Mouse (Mus musculus): Measurements from ENCODE around the gene Rab20.

Rab20 gene

DNA sequence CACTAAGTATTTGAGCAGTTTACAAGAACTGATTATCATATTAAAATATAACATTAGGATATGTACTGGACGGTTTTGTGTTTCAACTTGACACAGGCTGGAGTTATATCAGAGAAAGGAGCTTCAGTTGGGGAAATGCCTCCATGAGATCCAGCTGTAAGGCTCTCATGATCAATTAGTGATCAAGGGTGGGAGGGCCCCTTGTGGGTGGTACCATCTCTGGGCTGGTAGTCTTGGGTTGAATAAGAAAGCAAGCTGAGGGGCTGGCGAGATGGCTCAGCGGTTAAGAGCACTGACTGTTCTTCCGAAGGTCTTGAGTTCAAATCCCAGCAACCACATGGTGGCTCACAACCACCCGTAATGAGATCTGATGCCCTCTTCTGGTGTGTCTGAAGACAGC is 12.0 kb downstream of the Rab20 start:
- CTCF ChIA-PET, result interaction anchor here in 3 of 4 experiments (0.5 to 1.6 kb wide), 3 partner anchors 20 to 47 kb away, joined by 3 read pairs; no protein-coding TSS in a partner anchor
- POLR2A ChIA-PET, result interaction anchor here in 2 of 4 experiments (1.2 to 2.0 kb wide), 3 partner anchors 9 to 89 kb away, joined by 3 to 7 read pairs (median 4); partner anchors contain the start of gene Ing1 (in 1 of the 2)

DNA sequence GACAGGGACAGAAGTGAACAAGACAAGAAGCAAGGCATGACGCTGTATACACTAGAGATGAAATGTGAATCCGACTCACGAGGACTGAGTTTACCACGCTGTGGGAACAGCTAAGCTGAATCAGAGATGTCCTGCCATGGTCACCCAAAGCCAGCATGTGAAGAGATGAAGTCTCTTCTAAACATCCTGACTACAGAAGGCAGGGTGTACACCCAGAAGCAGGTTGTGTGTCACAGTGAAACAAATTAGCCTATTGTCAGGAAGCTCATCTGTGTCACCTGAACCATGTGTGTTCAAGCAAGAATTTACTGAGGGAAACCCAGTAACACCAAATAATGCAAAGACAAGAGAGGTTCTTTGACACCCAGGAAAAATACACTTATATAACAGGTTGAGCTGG is 12.9 kb downstream of the Rab20 start:
- POLR2A ChIA-PET, result interaction anchor here in 3 of 4 experiments (0.6 to 2.0 kb wide), 7 partner anchors 8 to 171 kb away, joined by 3 to 7 read pairs (median 3); partner anchors contain the start of genes Ankrd10 (in 1 of the 3) and Ing1 (in 1 of the 3)
- CTCF ChIA-PET, result interaction anchor here in 2 of 4 experiments (0.9 to 1.6 kb wide), 2 partner anchors 46 to 505 kb away, joined by 3 read pairs; no protein-coding TSS in a partner anchor

DNA sequence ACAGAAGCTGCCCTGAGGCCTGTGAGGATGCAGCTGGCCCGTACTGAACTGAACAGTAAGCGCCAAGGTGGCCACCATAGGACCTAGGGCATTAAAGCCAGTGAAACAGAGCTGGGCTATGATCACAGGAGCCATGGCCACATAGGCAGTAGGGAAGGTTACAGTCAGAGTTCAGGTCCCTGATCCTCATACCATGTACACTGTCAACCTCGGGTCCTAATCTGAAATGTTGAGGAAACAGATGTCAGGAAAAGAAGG is 13.9 kb downstream of the Rab20 start:
- ChIA-PET POLR2A (interaction anchor here in 1 of 4 experiments (0.6 to 1.7 kb wide), 4 partner anchors 9 to 310 kb away, joined by 3 to 4 read pairs (median 3); no protein-coding TSS in a partner anchor), CTCF (interaction anchor here in 1 of 4 experiments (1.0 kb wide), 1 partner anchor 14 kb away, joined by 3 read pairs; no protein-coding TSS in a partner anchor)

DNA sequence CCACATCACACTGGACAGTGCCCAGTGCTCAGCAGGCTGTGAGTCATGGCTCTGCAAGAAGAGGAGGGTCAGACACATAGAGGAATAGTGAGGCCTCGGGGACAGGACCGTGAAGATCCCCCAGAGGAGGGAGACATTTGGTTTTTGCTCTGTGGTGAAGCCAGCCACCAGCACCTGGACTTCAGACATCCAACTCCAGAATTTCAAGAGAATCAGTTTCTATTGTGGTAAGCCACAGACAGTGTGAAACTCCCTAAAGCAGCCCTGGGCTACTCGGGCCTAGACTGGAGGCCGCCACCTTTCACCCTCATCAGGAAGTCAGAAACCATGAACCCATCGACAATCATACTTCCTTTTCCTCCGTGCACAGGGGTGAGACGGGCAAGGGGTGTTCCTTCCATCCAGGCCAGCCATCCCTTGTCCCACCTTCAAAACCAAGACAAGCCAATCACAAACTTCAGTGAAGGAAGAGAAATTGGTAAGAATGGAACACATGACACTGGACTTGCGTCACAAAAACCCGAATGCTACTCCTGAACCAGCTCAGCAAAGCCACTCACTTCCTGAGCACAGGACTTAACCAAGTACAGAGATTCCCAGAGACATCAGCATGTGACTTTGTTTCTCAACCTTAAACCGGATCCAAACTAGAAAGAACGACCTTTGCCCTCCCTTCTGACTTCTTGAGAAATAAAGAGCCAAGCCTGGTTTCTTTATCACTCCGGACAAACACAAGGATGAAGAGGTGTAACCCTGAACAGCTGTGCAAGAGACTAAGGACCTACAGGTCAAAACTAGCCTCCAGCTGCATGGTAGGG is 14.4 kb downstream of the Rab20 start:
- ChIA-PET CTCF (interaction anchor here in 2 of 4 experiments (0.6 to 1.0 kb wide), 2 partner anchors 14 to 1410 kb away, joined by 3 to 18 read pairs; partner anchors contain the start of gene Mcf2l (in 1 of the 2)), POLR2A (interaction anchor here in 2 of 4 experiments (0.6 to 1.7 kb wide), 6 partner anchors 10 to 311 kb away, joined by 3 to 4 read pairs (median 3); no protein-coding TSS in a partner anchor)

DNA sequence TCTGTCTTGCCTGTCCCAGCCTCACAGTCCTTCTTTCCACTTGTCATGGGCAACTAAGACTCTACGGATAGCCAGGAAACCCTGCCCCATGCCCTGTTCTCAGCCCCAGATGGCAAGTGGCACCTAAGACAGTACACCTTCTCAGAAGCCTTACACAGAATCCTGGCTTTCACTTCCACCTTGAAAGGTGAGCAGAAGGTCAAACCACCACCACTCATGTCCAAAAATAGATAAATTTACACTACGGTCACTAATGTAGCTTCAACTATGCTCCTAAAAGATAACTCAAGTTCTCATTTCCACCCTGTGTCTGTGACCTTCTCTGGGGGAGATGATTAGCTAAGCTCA is 15.0 kb downstream of the Rab20 start:
- ChIA-PET CTCF (no interaction called here), POLR2A (interaction anchor here in 1 of 4 experiments (0.7 kb wide), 1 partner anchor 16 kb away, joined by 3 read pairs; no protein-coding TSS in a partner anchor)

DNA sequence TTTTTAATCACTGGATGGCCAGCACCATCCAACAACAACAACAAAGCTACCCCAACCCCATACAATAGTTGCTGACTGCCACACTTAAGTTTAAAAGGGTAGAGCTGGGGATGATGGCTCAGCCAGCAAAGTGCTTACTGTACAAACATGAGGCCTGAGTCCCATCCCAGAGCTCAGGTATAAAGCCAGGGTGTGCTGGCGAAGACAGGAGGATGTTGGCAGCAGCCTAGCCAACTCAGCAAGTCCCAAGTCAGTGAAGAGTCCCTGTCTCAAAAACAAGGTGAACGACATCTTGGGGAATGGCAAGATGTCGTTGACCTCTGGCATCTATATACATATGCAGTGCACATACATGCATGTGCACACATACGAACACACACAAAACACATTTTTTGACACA is 15.9 kb downstream of the Rab20 start:
- CTCF ChIA-PET, result no interaction called here
- POLR2A ChIA-PET, result interaction anchor here in 1 of 4 experiments (0.7 to 1.1 kb wide), 2 partner anchors 15 to 171 kb away, joined by 3 read pairs; partner anchors contain the start of gene Rab20

DNA sequence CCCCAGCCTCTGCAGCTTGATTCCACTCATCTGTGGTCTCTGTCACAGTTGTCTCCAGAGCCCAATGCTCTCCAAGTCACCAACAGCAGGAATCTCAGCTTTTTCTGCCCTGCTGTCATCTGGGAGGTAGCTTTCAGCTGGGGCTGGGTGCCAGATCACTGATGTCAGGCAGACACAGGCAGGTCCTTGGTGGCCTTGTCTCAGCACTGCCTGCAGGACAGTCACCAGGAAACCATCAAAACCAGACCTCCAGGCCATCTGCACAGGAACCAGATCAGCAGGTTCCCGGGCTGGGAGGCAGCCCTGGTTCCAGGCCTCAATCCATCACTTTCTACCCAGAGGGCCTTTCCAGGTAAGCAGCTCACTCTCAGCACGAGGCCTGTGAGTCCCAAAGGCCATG is 16.7 kb downstream of the Rab20 start:
- CTCF ChIA-PET, result interaction anchor here in 1 of 4 experiments (0.6 kb wide), 1 partner anchor 39 kb away, joined by 14 read pairs; no protein-coding TSS in a partner anchor
- POLR2A ChIA-PET, result interaction anchor here in 1 of 4 experiments (1.1 kb wide), 1 partner anchor 172 kb away, joined by 3 read pairs; no protein-coding TSS in a partner anchor

DNA sequence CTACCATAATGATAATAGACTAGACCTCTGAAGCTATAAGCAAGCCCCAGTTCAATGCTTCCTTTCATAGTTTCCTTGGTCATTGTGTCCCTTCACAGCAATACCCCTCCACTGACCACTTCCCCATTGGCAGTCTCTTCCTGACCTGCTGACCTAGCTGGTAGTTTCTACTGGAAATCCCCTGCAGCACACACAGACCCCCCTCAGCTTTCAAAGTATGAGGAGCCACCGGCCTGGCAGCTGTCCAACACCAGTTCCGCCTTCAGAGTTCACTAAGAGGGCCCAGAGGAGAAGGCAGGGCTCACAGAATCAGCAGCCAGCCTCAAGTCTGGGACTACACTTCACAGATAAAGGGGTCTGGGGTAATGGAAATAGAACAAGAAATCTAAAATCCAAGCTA is 17.6 kb downstream of the Rab20 start:
- ChIA-PET POLR2A (no interaction called here), CTCF (interaction anchor here in 2 of 4 experiments (0.9 to 1.3 kb wide), 3 partner anchors 8 to 25 kb away, joined by 4 to 5 read pairs (median 4); no protein-coding TSS in a partner anchor)

DNA sequence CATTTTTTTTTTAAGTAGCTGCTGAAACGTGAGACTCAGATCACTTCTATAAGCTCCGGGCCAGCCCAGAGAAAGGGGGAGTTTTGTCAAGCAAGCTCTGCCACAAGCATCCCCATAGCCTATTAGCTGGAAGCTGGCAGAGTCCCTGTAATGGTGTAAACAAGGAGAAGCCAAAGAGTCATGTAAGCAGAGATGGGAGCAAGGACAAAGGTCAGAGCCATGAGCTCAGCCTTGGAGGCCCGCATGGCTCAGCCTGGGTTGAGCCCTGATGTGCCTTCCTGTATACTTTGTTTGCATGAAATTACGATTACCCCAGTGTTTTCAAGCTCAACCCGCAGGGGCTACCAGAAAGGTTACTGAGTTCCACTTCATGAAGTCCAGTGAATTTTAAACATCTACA is 19.5 kb downstream of the Rab20 start:
- POLR2A ChIA-PET, result interaction anchor here in 2 of 4 experiments (0.5 to 1.4 kb wide), 5 partner anchors 10 to 99 kb away, joined by 3 to 5 read pairs (median 4); partner anchors contain the start of gene Ing1 (in 1 of the 2)
- CTCF ChIA-PET, result interaction anchor here in 2 of 4 experiments (0.7 to 0.9 kb wide), 2 partner anchors 10 to 29 kb away, joined by 3 to 5 read pairs; no protein-coding TSS in a partner anchor

DNA sequence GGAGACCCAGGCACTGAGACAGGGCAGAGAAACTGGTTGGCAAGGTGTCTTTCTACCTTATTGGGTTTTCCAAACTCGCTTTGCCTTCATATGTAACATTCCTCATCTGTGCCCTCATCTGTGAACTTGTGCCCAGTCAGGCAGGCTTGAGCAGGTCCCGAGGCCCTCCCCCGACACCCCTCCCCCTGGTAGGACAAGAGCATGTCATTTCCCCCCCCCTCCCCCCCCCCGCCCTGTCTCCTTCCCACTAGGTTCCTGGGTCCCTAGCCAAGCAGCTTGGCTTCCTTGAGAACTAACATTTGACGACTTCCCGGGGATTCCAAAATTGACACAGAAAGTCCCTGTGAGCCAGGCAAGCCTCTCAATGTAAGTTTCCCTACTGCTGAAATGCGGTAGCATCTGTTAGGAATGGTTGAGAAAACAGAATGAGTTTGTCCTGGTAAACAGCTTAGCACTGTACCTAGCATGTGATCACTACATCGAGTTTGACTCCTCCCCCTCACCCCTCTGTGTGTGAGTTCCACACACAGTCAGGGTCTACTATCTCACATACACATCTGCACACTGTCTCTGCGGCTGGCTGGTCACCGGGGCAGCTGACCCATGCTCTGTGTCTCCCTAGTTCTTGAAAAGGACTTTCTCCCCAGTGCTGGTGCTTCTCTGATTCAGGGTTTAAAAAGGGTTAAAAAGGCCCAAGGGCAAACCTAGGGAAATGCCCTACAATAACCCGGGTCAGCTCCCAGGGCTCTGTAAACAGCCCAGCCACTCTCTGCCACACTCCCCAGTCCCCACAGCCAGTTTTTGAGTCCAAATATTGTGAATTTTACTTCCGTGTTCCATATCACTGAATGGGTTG is 20.3 kb downstream of the Rab20 start:
- POLR2A ChIA-PET, result interaction anchor here in 2 of 4 experiments (0.5 to 1.4 kb wide), 7 partner anchors 11 to 154 kb away, joined by 3 to 5 read pairs (median 4); partner anchors contain the start of gene Ing1 (in 1 of the 2)
- CTCF ChIA-PET, result interaction anchor here in 2 of 4 experiments (0.6 to 0.9 kb wide), 3 partner anchors 10 to 53 kb away, joined by 3 to 4 read pairs (median 3); no protein-coding TSS in a partner anchor

DNA sequence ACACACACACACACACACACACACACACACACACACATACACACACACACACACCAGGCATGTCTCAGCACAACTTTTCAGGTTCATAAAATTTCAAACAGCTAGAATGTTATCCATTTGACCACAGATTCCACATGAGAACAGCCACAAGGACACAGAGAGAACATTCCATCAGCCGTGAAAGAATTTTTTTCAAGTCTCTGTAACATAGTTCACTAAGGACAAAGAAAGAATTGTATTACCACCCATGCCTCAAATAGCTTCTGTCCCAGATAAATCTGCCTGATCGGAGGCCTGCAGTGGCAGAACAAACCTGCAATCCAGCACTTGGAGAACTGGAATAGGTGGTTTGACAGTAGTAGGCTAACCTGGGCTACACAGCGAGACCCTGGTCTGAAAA is 21.2 kb downstream of the Rab20 start:
- ChIA-PET POLR2A (interaction anchor here in 1 of 4 experiments (1.1 kb wide), 1 partner anchor 20 kb away, joined by 4 read pairs; no protein-coding TSS in a partner anchor), CTCF (interaction anchor here in 1 of 4 experiments (0.9 kb wide), 1 partner anchor 11 kb away, joined by 4 read pairs; no protein-coding TSS in a partner anchor)

DNA sequence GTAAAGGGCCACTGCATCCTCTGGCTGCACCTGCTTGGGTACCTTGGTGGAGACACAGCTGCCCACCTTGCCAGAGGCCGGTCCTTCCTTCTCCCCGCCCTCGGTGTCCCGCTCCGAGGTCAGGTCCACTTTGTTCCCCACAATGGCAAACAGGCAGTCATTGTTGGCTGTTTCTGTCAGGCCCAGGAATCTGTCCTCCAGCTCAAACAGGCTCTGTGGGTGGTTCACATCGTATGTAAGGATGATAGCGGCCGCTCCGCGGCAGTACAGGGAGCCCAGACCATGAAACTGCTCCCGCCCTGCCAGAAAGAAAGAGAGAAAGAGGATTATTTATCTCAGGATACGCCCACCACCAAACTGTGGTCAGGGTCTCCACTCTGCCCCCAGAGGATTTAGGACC is 24.3 kb downstream of the Rab20 start:
- CTCF ChIA-PET, result interaction anchor here in 2 of 4 experiments (1.2 to 1.3 kb wide), 2 partner anchors 24 to 489 kb away, joined by 3 read pairs; no protein-coding TSS in a partner anchor
- POLR2A ChIA-PET, result interaction anchor here in 1 of 4 experiments (0.7 to 1.7 kb wide), 2 partner anchors 12 to 239 kb away, joined by 4 to 7 read pairs; no protein-coding TSS in a partner anchor

DNA sequence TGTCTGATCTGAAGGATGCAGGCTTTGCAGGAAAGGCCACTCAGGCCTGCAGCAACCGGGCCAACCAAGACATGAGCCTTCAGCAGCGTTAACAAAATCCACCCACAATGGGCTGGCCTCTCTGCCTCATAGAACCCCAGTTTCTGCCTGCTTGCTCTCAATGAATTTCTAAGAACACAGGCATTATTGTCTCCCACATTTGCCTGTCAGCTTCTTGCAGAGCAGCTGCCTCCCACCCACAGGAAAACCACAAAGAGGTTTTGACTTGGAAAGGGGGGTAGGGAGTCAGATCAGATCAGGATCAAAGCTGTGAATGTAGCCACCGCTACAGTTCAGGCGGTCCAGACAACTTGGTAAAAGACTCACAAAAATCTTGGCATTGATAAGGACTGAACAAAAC is 25.5 kb downstream of the Rab20 start:
- POLR2A ChIA-PET, result no interaction called here
- CTCF ChIA-PET, result no interaction called here

DNA sequence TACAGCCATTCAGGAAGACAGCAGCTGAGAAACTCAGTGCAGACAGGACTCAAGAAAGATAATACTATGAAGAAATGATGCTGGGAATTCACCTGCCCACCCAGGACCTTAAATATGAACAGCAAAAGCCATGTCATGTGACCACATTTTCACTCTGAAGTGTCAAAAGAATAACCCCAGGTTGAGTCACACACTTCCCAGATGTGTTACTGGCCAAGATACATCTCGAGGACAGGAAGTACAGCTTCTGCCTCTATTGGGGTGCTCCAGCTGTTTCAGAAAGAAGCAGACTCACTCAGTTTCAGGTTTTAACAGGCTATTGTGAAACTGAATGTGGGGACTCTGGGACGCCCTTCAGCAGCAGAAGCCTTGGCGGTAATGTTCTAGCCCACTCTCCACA is 26.0 kb downstream of the Rab20 start:
- POLR2A ChIA-PET, result no interaction called here
- CTCF ChIA-PET, result interaction anchor here in 1 of 4 experiments (0.6 kb wide), 1 partner anchor 32 kb away, joined by 3 read pairs; no protein-coding TSS in a partner anchor

DNA sequence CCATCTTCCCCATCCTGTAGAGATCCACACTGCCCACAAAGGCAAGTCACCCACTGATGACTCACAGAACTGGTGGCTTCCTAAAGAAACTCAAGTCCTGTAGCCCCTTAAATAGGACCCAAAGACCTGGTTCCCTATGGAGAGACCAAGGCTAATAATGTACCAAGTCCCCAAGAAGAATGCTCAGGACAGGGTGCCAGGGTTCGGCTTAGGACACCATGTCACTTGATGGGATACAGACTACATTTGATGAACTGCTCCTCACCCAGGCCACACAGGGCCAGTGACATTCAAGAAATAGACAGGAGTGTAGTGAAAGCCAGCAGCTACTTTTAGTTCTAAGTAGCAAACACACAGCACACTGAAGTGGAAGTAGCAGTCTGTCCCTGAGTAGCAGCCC is 26.4 kb downstream of the Rab20 start:
- ChIA-PET POLR2A (no interaction called here), CTCF (interaction anchor here in 1 of 4 experiments (0.6 kb wide), 1 partner anchor 33 kb away, joined by 3 read pairs; no protein-coding TSS in a partner anchor)

DNA sequence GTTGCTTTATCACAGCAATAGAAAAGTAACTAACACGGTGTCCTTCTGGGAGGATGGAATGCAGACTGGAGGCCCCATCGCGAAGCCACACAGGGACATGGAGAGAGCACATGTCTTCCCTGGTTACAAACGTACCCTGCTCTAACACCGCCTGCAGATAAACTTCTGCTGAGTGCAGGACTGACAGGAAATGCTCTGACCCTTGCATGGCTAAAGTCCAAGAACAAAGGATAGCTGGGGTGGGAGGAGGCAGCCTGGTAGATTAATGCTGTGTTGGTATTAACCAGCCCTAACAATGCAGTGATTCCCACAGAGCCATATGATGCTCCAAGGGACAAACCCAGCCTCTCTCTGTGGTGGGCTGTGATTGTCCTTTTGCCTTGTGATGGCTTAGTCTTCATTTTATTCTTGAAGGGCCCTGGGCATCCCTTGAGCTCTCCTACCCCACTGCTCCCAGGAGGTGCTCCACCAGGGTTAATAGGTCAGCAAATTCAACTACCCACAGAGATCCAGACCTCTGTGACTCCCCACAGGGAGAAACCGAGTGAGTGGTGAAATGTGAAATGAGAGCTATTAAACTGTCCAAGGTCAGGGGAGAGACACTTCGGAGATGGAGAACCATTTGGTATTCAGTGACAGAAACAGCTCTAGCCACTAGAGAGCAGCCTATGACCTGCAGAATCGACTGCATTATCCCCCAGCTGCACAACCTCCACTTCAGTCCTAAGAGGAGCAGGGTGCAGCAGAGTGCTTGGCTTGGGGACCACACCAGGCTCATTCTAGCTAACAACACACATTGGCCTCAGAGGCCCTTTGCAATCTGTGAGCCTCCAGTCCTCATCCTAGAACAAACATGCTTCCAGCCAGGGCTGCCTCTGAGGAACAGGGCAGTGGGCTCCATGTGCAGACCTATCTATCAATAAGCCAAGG is 28.1 kb downstream of the Rab20 start:
- ChIA-PET CTCF (interaction anchor here (0.6 to 2.3 kb wide), 24 partner anchors 14 to 493 kb away, joined by 3 to 9 read pairs (median 3); partner anchors contain the start of gene Naxd (in 1 of the 4)), POLR2A (interaction anchor here in 1 of 4 experiments (0.9 kb wide), 2 partner anchors 37 to 80 kb away, joined by 3 read pairs; no protein-coding TSS in a partner anchor)

DNA sequence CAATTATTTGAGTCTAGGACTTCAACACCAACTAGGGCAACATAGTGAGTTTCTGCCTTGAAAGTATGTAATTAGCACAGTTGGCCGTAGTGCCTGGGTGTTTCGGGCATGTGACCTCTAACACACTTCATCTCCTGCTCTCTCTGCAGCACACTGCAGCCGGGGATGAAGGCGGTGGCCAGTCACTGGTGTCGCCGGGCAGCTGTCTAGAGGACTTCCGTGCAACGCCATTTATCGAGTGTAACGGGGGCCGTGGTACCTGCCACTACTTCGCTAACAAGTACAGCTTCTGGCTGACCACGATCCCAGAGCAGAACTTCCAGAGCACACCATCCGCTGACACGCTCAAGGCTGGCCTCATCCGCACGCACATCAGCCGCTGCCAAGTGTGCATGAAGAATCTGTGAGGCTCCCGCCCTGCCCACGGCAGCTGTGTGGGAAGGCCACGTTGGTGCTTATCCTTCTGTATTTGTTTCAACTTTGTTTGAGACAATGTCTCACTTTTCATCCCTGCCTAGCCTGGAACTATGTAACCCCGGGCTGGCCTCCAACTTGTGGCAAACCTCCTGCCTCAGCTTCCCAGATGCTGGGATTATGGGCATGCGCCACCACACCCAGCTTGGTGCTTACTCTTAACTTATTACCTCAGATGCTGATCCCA is 30.5 kb downstream of the Rab20 start:
- ChIA-PET CTCF (no interaction called here), POLR2A (interaction anchor here in 1 of 4 experiments (1.2 to 2.2 kb wide), 3 partner anchors 9 to 183 kb away, joined by 3 to 5 read pairs (median 3); no protein-coding TSS in a partner anchor)

Data from embryonic stem cell, embryonic (primary cell).